Mouse (Mus musculus): ENCODE data around the gene Snapc3. TPM values are rescaled to one million over a fixed set of nuclear protein-coding genes. Genes with fewer than 3 reads are reported as not detected.

The Snapc3 gene
- polyA plus RNA-seq, 2 experiments: 39.2 to 45.3 TPM

DNA sequence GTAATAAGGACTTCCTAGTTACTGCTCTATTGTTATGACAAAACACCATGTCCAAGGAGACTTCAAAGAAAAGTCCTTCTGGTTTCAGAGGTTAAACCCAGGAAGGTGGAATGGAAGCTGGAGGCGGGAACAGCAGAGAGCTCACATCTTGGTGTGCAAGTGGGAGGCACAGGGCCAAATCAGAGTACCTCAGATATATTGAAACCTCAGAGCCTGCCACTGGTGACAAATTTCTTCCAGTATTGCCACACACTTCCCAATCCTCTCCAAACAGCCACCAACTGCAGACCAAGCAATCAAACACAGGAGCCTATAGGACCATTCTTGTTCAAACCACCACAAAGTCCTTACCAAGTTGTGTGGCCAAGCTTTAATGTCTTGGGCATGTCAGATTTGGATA, 23.8 kb upstream of the Snapc3 start:
- DNase-seq (ENCODE audit: low spot score): no peak
- no peaks in the 10 kb centered on the region for H3K36me3 ChIP-seq (ENCODE audit: control insufficient read depth, insufficient read depth, low read length)
- no peak for ATAC-seq (ENCODE audit: low FRiP score, low read depth)
- no peak for TF ChIP-seq POLR2A (IDR thresholded peaks at IDR 0.05; ENCODE audit: borderline replicate concordance, extremely low read depth, insufficient read depth, insufficient read length)
- H3K27ac ChIP-seq (replicated peaks; ENCODE audit: low read depth, low read length): no peak overlapping the region
- H3K4me1 ChIP-seq (ENCODE audit: control insufficient read depth, insufficient read depth, low read length): no peaks in the 10 kb centered on the region
- no peaks in the 10 kb centered on the region for H3K27me3 ChIP-seq (ENCODE audit: control insufficient read depth, insufficient read depth, low read length)
- no peak overlapping the region for H3K4me2 ChIP-seq (replicated peaks; ENCODE audit: low read depth, low read length, severe bottlenecking)
- H3K4me3 ChIP-seq (replicated peaks; ENCODE audit: low read length): no peak overlapping the region
- 93% methylated on average over 1 of the region's 1 CpGs for WGBS
- no peak overlapping the region for H3K9ac ChIP-seq (ENCODE audit: low read depth, low read length, severe bottlenecking)
- no peaks in the 10 kb centered on the region for H3K9me3 ChIP-seq (ENCODE audit: control insufficient read depth, low read length)

DNA sequence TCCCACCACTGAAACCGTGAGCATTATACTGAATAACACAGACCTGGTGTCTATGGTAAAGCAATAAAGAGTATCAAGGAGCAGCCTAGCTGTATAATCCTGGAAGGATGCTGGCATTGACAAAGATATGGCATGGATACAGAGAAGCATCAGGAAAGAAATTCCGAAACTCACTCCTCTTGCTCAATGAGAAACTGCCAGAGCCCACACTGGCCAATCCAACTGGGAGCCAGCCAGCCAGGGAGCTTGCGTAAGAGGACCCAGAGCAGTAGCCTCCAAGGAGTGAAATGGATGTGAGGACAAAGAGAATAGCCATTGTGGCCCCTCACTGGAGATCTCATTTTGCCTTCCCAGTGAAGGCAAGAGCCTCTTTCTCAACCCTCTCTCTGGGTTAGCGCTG, 21.2 kb upstream of the Snapc3 start:
- Histone ChIP-seq H3K4me3 (replicated peaks; ENCODE audit: low read length) (no peak overlapping the region), H3K27ac (replicated peaks; ENCODE audit: low read depth, low read length) (no peak overlapping the region), H3K9ac (ENCODE audit: low read depth, low read length, severe bottlenecking) (no peak overlapping the region), H3K4me1 (ENCODE audit: control insufficient read depth, insufficient read depth, low read length) (no peaks in the 10 kb centered on the region), H3K36me3 (ENCODE audit: control insufficient read depth, insufficient read depth, low read length) (no peaks in the 10 kb centered on the region), H3K27me3 (ENCODE audit: control insufficient read depth, insufficient read depth, low read length) (no peaks in the 10 kb centered on the region), H3K4me2 (replicated peaks; ENCODE audit: low read depth, low read length, severe bottlenecking) (no peak overlapping the region), H3K9me3 (ENCODE audit: control insufficient read depth, low read length) (no peaks in the 10 kb centered on the region)
- DNase-seq (ENCODE audit: low spot score): no peak
- ATAC-seq (ENCODE audit: low FRiP score, low read depth): no peak
- 95% methylated on average over 4 of the region's 4 CpGs for WGBS
- TF ChIP-seq POLR2A (IDR thresholded peaks at IDR 0.05; ENCODE audit: borderline replicate concordance, extremely low read depth, insufficient read depth, insufficient read length): no peak

DNA sequence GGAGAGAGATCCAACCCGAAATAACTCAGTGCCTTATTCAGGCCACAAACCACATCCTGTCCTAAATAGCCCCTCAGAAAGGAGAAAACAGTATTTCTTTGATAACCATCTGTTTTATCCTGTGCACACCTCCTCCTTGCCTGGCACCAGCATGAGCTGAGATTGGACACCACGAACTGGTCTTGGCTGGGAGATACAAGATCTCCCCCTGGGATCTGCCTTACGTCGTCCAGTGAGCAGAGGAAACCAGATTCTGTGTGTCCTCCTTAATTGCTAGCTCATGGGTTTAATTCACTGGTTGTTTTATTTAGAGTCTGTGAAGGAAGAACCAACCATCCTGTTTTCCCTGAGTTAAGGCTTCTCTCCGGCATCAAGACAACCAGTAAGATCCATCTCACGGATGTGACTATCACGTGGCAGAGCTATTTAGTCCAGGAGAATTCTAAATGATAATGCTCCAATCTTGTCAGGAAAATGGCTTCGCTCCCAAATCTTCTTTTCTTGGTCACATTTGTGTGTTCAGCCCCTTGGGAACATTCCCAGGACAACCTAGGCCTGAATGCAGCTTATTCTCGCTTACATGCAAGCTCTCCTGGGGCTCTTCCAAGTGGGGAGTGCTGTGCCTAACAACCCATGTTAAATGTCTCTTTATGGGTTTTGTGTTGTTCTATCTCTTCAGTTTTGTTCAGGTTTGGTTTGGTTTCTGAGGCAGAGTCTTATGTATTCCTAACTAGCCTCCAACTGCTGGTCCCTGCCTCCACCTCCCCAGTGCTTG, 20.3 kb upstream of the Snapc3 start:
- Histone ChIP-seq H3K4me3 (replicated peaks; ENCODE audit: low read length) (no peak overlapping the region), H3K27me3 (ENCODE audit: control insufficient read depth, insufficient read depth, low read length) (no peaks in the 10 kb centered on the region), H3K9ac (ENCODE audit: low read depth, low read length, severe bottlenecking) (no peak overlapping the region), H3K9me3 (ENCODE audit: control insufficient read depth, low read length) (no peaks in the 10 kb centered on the region), H3K36me3 (ENCODE audit: control insufficient read depth, insufficient read depth, low read length) (no peaks in the 10 kb centered on the region), H3K4me2 (replicated peaks; ENCODE audit: low read depth, low read length, severe bottlenecking) (no peak overlapping the region), H3K27ac (replicated peaks; ENCODE audit: low read depth, low read length) (no peak overlapping the region), H3K4me1 (ENCODE audit: control insufficient read depth, insufficient read depth, low read length) (no peaks in the 10 kb centered on the region)
- WGBS: 73% methylated on average over 9 of the region's 9 CpGs
- TF ChIP-seq POLR2A (IDR thresholded peaks at IDR 0.05; ENCODE audit: borderline replicate concordance, extremely low read depth, insufficient read depth, insufficient read length): no peak
- ATAC-seq (ENCODE audit: low FRiP score, low read depth): no peak
- no peak for DNase-seq (ENCODE audit: low spot score)

DNA sequence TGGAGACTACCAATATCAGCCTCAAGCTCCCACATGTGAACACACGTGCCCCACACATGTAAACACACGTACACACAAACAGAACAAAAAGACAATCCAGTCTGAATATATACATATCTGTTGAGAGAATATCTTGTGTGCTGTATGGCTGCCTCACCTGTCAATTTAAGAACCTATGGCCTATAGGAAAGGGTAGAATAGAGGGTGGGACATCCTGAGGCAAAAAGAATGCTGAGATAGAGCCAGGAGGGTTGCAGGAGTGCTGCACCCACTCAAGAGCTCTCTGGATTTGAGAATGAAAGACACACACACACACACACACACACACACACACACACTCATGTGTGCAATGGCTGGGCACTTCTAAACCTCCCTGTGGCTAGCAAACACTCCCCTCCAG, 19.0 kb upstream of the Snapc3 start:
- DNase-seq (ENCODE audit: low spot score): no peak
- Histone ChIP-seq H3K4me1 (ENCODE audit: control insufficient read depth, insufficient read depth, low read length) (no peaks in the 10 kb centered on the region), H3K27me3 (ENCODE audit: control insufficient read depth, insufficient read depth, low read length) (no peaks in the 10 kb centered on the region), H3K4me2 (replicated peaks; ENCODE audit: low read depth, low read length, severe bottlenecking) (no peak overlapping the region), H3K36me3 (ENCODE audit: control insufficient read depth, insufficient read depth, low read length) (no peaks in the 10 kb centered on the region), H3K27ac (replicated peaks; ENCODE audit: low read depth, low read length) (no peak overlapping the region), H3K9ac (ENCODE audit: low read depth, low read length, severe bottlenecking) (no peak overlapping the region), H3K4me3 (replicated peaks; ENCODE audit: low read length) (no peak overlapping the region), H3K9me3 (ENCODE audit: control insufficient read depth, low read length) (0 out of 2 replicates have a peak, but pooled peaks cover 5% of the 10 kb centered on the region)
- no peak for TF ChIP-seq POLR2A (IDR thresholded peaks at IDR 0.05; ENCODE audit: borderline replicate concordance, extremely low read depth, insufficient read depth, insufficient read length)
- ATAC-seq (ENCODE audit: low FRiP score, low read depth): no peak
- 85% methylated on average over 2 of the region's 2 CpGs for WGBS

DNA sequence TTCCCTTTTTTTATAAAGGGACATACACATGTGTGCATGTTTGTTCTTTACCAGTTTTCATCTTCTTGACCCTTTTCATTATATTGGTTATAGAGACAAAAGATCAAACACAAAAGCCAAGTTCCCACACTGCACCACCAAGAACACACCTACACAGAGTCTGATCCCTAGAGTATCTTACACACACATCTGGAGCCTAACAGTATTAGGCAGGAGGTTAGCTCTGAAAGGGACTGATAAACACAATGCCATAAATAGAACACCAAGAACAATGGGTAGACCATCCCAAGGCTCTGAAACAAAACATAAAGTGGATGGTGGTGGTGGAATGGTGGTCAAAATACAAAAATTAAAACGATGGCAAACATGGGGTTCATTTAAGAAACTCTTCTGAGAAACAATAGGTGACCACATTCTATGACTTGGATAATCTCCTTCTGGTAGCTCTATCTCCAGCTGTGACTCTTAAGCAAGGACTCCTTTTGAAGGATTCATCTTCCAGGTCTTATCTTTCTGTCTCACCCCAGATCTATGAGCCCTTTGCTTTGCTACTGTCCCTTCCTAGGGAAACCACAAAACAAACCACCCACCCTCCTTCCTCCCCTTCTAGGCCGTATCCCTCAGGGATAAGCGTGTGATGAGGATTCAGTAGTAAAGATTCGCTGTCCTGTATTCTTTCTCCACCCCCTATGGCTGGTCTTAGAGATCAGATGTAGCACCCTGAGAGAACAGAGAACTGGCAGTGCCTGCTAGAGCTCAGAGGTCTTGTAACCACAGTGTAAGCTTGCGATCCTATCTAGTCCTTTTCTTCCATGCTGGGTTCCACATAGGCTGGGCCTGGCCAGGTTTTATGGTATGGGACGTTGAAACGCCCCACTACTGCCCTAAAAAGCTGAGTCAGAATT, 16.6 kb upstream of the Snapc3 start:
- Histone ChIP-seq H3K36me3 (ENCODE audit: control insufficient read depth, insufficient read depth, low read length) (no peaks in the 10 kb centered on the region), H3K4me2 (replicated peaks; ENCODE audit: low read depth, low read length, severe bottlenecking) (no peak overlapping the region), H3K9ac (ENCODE audit: low read depth, low read length, severe bottlenecking) (no peak overlapping the region), H3K4me1 (ENCODE audit: control insufficient read depth, insufficient read depth, low read length) (no peaks in the 10 kb centered on the region), H3K9me3 (ENCODE audit: control insufficient read depth, low read length) (0 out of 2 replicates have a peak, but pooled peaks cover 8% of the 10 kb centered on the region), H3K27ac (replicated peaks; ENCODE audit: low read depth, low read length) (no peak overlapping the region), H3K4me3 (replicated peaks; ENCODE audit: low read length) (no peak overlapping the region), H3K27me3 (ENCODE audit: control insufficient read depth, insufficient read depth, low read length) (no peaks in the 10 kb centered on the region)
- DNase-seq (ENCODE audit: low spot score) (no peak), ATAC-seq (ENCODE audit: low FRiP score, low read depth) (no peak)
- 80% methylated on average over 7 of the region's 7 CpGs for WGBS
- no peak for TF ChIP-seq POLR2A (IDR thresholded peaks at IDR 0.05; ENCODE audit: borderline replicate concordance, extremely low read depth, insufficient read depth, insufficient read length)
